Mouse (Mus musculus): ENCODE data around the gene Bak1.
A peak's percentile ranks its signal among the peaks of the same experiment; 100 is the strongest.

Gene Bak1

DNA sequence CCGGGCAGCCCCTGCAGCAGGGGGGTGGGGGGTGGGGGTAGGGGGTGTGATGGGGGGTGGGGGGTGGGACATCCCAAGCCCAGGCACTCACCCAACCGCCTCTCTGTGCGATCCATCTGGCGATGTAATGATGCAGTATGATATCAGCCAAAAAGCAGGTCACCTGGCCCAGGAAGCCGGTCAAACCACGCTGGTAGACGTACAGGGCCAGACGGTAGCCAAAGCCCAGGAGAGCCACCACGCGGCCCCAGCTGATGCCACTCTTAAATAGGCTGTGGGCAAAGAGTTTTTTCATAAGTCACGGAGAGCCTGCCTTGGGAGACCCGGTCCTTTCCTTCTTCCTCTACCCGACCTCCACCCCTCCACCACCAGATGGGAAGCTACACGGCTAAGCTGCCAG is 7.7 kb downstream of the Bak1 start:
- no peak for DNase-seq (ENCODE audit: low spot score)

DNA sequence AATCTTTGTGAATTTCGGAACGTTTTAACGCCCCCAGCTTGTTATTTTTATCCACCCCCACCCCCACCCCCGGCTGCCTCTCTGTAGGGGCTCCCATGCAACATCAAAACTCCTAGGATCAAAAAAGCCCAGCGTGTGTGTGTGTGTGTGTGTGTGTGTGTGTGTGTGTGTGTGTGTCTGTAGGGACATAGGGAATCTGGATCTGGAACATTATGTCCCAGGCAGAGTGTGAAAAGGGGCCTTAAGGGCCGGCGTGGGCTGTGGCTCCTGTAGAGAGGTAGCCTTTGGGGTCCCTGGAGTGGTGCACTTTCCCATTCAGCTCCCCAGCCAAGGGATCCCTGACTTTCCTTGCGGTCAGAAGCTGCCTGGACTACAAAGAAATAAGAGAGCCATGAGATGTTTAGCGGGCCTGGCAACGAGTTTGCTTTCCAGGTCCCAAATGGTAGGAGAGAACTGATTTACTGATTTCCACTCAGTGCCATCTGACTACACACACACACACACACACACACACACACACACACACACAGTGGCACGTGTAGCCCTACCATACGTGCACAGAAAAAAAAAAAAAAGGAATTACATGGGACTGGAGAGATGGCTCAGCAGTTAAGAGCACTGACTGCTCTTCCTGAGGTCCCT is 10.1 kb downstream of the Bak1 start:
- DNase-seq (ENCODE audit: low spot score): no peak

DNA sequence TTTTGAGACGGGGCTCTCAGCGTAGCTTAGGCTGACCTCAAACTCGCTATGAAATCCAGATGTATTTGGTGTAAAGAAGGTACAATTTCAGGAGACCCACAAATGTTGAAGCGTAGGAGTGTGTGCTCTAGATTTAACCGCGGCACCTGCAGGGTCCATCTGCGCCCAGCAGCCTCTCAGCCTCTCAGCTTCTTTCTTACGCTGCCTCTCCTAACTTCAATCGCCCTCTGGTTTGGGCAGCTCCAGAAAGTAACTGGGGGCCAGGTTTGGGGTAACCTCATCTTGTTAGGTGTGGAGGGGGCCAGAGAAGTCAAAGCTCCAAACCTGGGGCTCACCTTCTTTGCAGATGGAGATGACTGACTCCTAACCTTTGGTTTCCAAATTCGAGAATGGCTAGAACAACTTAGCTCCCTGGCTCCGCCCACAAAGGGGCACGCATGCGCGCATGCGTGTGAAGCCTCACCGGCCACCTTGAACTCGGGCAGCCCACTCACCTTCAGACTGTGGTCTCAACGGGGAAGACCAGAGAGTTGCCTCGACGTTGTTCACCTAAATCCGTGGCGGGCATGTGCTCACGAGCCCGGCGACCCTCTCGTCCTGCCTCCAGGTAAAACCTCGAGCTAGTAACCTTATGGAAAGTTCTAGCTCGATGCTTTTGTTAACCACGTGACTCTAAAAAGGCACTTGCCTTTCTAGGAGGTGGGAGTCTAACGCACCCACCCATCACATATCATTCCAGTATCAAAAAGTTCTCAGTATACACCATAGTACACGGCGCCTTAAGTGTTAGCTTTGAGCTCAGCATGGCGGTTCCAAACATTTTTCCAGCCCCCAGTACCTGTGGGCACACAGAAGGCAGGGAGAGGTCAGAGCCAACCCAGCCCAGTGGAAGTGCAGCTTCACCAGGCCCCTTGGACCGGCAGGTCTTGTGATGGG is 11.0 kb downstream of the Bak1 start:
- peak; percentile 75 for DNase-seq (ENCODE audit: low spot score)

- no peak for DNase-seq (ENCODE audit: low spot score)
Observed at GRCm38 (mm10) chr17:27012909-27013308, 15.9 kb downstream of the Bak1 start.

DNA sequence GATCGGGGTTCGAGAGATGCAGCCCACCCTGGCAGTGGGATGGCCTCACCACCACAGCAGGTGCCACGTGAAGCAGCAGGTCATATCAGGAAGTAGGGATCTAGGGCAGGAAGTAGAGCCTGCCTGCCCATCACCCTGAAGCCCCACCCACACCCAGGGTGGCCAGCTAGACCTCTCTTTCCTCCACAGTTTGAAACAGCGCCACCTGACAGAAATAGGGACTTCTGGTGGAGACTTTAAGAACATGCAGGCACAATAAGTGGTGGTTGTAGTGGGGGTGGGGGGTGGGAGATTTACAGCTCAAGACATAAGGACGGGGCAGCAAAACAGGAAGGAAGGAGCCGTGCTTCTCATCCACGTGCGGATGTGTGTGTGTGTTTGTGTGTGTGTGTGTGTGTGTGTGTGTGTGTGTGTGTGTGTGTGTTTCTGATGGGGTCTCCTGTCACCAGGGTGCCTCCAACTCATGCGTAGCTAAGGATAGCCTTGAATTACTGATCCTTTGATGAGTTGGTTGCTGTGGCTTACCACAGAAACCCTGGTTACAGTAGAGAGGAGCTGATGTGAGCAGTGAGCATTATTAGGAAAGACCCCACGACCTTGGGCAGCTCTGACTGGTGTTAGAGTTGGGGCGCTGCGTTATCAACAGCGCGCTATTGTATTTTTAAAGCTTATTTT is 16.7 kb downstream of the Bak1 start:
- DNase-seq (ENCODE audit: low spot score): no peak

- no peak for DNase-seq (ENCODE audit: low spot score)
Observed at GRCm38 (mm10) chr17:27011167-27011566, 17.6 kb downstream of the Bak1 start.

DNA sequence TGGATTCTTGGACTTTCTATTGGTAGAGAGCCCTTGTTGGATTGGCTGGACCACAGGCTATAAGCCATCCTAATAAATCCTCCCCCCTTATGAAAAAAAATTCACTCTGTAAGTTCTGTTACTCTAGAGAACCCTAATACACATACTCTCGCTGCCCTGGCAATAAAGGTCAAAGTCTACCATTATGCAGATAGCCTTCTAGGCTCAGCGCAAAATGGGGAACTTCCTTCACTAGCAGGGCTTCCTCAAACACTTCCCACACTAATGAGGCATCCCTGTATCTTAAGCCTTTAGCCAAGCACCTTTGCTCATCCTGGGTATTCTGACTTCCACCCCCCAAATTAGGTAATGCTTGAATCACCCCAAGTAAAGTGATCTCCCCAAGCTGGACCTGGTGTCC is 20.5 kb downstream of the Bak1 start:
- no peak for DNase-seq (ENCODE audit: low spot score)

- DNase-seq (ENCODE audit: low spot score): no peak
Observed at GRCm38 (mm10) chr17:27005644-27006043, 23.2 kb downstream of the Bak1 start.

GRCm38 (mm10) chr17:27004903-27005485 is 23.8 kb downstream of the Bak1 start:
- no peak for DNase-seq (ENCODE audit: low spot score)

GRCm38 (mm10) chr17:27004431-27004830 is 24.4 kb downstream of the Bak1 start:
- DNase-seq (ENCODE audit: low spot score): no peak

- no peak for DNase-seq (ENCODE audit: low spot score)
Observed at GRCm38 (mm10) chr17:27001889-27002288, 26.9 kb downstream of the Bak1 start.

- DNase-seq (ENCODE audit: low spot score): no peak
Observed at GRCm38 (mm10) chr17:27001151-27001550, 27.7 kb downstream of the Bak1 start.

- DNase-seq (ENCODE audit: low spot score): no peak
Observed at GRCm38 (mm10) chr17:26999996-27000395, 28.8 kb downstream of the Bak1 start.

DNA sequence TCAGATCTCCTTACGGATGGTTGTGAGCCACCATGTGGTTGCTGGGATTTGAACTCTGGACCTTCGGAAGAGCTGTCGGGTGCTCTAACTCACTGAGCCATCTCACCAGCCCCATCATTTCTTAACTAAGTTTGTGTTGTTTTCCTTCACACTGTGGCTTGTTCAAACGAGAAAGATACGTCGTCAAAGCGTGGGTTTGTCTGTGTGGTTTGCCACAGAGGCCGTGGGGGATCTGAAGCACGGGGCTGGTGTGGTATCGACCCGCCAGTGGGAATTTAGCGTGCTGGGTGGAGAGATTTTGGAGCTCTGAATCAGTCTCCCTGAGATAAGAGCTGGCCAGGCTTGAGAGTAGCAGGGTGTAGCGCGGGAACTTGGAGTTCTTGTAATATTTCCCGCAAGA is 30.5 kb downstream of the Bak1 start:
- no peak for DNase-seq (ENCODE audit: low spot score)

DNA sequence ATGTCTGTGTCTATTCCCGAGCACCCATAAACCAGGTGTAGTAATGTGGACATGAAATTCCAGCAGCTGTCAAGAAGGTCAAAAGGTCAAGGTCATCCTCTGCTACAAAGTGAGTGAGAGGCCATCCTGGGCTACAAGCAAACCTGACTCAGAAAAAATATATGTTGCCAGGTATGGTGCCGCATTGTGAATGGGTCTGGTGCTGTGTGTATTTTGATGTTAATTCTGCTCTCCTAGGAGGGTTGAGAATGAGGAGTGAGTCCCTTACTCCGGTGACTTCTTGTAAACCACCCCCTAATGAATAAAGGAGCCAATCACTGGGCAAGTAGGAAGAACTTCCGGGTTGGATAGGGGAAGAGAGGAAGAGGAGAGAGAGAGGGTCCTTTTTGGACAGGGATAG is 31.1 kb downstream of the Bak1 start:
- no peak for DNase-seq (ENCODE audit: low spot score)

GRCm38 (mm10) chr17:26995562-26995961 is 33.2 kb downstream of the Bak1 start:
- DNase-seq (ENCODE audit: low spot score): no peak

DNA sequence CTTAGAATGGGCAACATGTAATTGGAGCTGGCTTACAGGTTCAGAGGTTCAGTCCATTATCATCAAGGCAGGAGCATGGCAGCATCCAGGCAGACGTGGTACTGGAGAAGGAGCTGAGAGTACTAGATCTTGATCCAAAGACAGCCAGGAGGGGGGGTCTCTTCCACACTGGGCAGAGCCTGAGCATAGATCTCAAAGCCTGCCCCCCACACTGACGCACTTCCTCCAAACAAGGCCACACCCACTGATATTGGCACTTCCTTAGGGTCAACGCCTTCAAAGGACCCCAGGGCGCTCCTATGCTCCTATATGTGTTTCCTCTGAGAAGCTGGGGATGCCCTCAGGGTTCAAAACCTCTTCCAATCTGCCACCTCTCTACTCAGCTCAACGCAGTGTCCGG is 33.8 kb downstream of the Bak1 start:
- DNase-seq (ENCODE audit: low spot score): no peak

DNA sequence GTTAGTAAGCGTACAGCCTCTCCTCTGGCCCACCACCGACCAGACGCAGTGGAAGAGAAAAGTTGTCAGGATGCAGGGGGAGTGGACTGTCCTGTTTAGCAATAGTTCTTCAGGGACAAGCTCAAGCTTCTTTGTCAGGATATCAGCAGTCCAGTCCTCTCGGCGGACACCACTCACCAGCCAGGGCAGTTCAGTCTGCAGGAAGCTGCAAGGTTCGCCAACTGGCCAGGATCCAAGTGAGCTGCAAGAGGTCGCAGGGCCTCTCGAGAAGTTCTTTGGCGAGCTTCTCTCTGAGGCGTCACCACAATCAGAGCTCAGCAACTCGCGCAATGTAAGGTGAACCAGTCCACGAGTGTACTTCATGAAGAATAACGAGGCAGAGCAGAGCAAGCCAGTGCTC is 34.4 kb downstream of the Bak1 start:
- no peak for DNase-seq (ENCODE audit: low spot score)

- DNase-seq (ENCODE audit: low spot score): no peak
Observed at GRCm38 (mm10) chr17:26990521-26990920, 38.3 kb downstream of the Bak1 start.

DNA sequence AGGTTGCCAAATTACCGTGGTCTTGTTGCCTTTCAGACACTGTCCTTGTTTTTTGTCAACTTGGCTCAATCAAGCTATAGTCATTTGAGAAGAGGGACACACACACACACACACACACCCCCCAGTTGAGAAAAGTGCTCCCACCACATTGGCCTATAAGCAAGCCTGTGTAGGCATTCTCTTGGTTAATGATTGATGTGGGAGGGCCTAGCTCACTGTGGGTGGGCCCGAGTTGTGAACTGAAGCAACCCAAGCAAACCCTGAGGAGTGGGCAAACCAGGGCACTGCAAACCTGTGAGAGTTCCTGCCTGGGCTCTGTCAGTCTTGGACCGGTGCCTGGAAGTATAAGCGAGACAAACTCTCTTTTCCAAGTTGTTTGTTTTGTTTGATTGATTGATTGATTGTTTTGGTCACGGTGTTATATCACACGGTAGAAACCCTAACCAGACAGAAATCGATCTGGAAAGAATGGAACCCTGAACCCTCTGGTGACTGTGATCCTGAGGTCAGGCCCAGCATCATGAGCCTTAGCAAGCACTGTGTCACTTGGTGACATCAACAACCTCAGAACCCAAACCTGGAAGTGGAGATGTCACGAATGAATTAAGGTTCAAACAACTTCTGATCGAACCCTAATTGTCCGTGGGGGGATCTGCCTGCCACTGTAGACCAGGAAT is 43.2 kb downstream of the Bak1 start:
- no peak for DNase-seq (ENCODE audit: low spot score)

- DNase-seq (ENCODE audit: low spot score): no peak
Observed at GRCm38 (mm10) chr17:26983382-26983781, 45.4 kb downstream of the Bak1 start.

DNA sequence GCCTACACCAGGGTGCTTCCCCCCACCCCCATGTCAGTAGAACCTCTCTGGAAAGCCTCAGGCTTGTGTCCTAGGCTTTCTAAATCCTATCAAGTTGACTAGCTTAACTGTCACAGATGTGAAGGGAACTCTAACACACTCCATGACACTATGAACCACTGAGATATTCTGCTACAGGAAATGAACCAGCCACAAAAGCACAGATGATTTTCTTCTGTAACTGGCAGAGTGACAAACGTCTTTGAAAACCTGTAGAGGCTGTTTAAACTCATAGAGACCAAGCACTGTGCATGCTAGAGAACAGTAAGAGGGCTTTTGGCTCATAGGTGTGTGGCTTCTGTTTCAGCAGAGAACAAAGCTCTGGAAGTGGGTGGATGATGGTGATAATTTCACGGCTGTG is 47.8 kb downstream of the Bak1 start:
- DNase-seq (ENCODE audit: low spot score): no peak
